Mouse (Mus musculus) 3134 (cell line): ENCODE measurements around the gene Evx1.

ENCODE experiments used
- DNase-seq: peaks from one replicate; pipeline ENCODE4 v3.0.0-alpha.2; 2011; ENCODE audit warnings: low spot score; ENCODE audit not compliant: insufficient read length; ENCODE audit errors: extremely low read depth

Evx1 gene

GRCm38 (mm10) chr6:52313391-52314303 lies at the start of gene Evx1:
Evx1 (plus strand) TSS chr6:52313498.
- DNase-seq = no peak

DNA sequence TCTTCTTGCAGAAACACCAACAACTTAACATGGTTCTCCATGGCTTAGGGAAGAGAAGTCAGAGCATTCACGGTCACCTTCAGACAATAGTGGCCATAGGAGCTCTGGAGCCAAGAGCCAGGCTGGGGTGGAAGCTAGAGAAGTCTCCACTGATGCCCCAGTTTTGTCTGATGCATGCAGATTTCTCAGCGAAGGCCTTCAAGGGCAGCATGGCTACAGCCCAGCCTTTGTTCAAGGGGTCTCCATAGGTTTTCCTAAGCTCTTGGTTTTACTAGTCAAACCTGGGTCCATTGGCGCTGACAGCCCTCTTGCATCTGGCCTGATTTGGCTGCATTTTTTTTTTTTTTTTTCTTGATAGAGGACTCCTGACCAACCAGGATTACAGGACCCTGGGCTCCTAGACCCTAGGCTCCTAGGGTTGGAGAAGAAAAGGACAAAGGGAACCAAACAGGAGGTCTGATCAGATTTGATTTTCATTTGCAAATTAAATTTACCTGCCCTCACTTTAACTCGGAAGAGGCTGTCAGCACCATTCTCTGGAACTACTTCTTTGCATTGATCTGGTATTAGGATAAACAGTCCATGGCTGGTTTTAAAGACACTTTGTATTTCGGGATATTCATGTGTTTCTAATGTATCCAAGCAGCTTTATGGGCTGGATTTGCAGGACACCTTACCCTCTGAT lies 49.0 kb upstream of the Evx1 start:
- DNase-seq = no peak

DNA sequence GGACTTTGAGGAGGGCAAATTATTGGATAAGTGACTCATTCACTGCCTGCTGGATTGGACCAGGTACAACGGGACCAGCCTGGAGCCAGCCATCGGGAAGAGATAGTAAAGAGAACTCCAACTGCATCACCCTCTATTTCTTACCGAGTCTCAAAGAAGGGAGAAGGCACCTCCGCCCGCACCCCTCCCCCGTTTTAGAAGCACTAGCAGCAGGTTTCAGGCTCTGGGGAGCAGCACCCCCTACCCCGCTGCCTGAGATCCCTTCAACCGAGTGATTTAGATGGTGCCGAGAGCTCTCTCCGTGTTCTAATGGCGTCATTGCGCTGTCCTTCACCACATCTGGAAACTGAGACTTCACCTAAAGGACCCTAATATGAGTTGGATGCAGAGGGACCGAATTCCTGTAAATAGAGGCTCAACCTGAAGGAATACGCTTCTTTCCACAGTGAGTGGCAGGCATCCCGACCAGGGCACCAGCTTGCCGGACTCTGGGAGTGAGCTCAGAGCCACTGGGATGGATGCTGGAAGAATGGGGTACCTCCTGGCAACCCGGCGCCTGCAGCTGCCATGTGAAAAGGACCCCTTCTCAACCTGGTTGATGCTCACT lies 47.9 kb upstream of the Evx1 start:
- DNase-seq = no peak

- DNase-seq = no peak
These were observed 47.2 kb upstream of the Evx1 start for GRCm38 (mm10) chr6:52265913-52266665.

DNA sequence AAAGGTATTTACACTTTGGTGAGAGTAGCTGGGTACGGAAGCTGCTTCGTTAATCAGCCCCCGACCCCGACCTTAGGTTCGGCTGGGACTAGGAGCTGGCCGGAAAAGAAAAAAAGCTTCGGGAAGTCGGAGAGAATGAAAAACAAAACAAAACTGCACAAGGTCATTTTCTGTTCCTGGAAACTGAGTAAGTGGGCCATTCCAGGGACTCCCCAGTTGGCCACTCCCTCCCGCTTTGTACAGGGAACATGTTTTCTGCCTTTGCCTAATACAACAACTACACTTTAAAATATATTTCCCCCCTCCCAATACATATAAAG lies 46.7 kb upstream of the Evx1 start:
- DNase-seq = no peak

DNA sequence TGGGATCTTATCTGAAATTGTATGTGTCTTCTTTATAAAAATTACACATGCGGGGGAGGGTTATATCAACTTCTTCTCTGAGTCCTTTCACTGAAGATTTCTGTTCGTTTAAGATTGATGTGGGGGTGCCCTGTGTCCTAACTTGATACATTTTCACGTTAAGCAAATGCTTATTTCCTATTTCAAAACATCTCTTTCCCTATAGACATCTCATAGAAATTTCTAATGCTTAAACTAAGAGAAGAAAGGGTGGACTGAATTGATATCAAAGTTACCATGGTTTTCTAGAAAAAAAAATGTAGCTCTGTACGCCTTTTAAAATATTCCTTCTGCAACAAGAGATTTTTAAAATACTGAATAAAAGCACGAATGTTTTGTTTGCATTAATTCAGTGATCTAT lies 46.1 kb upstream of the Evx1 start:
- DNase-seq = no peak

DNA sequence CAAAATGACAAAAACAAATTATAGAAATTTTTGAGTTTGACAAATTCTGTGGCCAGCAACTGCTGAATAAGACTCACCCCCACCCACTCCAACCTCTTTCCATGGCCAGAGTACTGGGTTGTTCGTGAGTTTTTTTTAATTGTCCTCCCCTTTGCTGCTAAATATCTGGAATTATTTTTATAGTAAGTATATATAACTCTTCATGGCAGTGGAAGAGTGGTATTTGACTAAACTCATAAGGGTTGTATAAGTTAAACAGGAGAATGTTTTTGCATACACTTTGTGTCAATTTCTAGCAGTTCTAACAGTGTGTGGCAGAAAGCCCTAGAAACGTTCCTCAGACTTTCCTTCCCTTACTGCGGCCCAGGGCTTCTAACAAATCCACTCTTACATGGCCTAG lies 45.6 kb upstream of the Evx1 start:
- DNase-seq = no peak

DNA sequence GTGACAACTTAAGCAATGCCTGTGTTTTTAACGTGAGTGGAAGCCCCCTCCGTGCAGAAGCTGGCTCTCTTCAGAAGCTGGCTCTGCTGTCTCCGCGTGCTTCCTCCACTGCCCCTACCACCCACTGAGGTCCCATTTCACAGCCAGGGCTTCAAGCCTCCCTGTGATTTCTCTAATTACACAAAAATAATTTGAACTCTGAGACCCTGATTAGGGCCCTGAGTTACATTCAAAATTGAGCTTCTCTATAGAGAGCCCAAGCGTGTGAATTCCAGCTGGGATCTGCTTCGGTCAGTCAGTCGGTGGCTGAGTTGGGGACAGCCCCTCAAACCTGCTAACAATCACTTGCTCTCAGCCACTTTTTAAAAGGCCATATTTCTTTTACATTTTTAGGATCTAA lies 45.0 kb upstream of the Evx1 start:
- DNase-seq = no peak

GRCm38 (mm10) chr6:52268756-52269155 lies 44.5 kb upstream of the Evx1 start:
- no peak for DNase-seq

DNA sequence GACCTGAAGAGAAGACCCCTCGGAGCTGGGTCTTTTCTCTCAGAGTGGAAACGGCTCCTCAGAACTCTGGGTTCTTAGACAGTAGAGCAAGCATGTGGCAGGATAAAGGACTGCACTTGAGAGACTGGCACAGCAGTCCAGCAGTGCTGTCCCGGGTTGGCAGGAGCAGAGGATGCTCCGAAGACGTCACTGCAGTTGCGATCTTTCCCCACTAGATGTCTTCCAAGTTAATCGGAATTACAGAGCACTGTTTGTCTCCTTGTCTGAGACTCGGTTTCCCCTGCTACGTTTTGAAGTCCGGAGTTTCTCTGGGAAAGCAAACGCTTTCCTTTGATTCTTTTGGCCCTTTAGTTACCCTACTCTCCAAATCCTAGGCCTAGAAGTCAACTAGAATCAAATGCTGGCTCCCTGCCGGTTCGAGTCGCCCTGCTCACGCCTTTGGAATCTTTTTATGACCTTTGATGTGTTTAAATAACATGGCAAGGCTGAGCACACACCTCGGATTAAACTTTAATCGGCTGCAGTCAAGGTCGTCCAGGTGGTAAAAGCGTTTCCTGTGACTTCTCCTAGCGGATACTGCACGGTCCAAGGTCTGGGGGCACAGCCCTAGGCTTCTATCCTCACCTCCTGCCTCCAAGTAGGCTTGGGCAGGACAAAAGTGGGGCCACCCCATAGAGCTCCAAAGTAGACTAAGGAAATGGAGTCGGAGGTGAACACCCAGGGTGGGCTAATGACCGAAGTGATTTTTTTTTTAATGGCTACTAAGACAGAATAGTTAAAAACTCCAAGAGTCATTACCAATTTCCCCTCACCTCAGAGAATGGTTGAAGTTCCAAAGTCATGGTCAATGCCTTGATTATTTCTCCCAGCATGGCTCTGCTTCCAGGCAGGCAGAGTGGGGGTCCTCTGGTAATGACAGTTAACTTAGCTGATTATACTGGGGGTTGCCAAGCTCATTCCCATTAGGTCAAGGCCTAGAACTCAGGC lies 42.5 kb upstream of the Evx1 start:
- DNase-seq = no peak

DNA sequence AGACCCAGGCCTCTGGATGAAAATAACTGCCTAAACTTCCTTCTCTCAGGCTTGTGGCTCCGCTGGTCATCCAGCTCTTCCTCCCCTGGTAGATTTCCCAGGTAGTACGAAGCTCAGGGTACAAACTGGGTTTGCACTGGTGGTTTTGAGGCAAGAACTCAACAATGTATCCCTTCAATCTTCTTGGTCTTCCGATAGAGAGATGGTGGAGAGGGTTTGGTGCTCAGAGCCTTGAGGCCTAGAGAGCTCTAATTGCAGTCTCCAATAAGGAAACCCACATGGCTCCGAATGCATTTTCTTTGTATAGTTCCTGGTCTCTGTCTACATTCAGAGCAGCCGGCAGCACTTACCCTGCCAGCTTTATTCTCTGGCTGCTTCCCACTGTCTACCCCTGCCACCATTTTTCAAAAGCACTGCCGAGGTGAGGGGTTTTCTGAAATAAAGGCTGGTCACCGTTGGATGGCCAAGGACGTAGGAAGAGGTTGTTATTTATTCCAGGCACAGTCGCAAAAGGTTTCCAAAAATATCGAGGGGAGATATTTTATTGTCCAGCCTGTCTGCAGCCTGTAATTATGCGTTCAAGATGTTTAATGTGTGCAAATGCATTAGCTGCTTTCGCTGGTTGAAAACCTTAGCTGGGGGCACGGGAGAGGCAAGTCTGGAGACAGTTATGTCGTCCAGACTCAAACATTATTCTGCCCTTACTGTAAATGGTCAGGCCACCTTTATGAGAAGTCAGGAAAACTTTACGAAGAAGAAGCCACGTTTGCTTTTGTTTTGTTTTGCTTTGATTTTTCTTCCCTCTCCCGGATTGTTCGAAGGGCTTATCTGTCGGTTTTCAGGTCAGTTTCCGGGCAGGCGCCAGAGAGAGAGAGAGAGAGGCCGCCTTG lies 40.3 kb upstream of the Evx1 start:
- no peak for DNase-seq

DNA sequence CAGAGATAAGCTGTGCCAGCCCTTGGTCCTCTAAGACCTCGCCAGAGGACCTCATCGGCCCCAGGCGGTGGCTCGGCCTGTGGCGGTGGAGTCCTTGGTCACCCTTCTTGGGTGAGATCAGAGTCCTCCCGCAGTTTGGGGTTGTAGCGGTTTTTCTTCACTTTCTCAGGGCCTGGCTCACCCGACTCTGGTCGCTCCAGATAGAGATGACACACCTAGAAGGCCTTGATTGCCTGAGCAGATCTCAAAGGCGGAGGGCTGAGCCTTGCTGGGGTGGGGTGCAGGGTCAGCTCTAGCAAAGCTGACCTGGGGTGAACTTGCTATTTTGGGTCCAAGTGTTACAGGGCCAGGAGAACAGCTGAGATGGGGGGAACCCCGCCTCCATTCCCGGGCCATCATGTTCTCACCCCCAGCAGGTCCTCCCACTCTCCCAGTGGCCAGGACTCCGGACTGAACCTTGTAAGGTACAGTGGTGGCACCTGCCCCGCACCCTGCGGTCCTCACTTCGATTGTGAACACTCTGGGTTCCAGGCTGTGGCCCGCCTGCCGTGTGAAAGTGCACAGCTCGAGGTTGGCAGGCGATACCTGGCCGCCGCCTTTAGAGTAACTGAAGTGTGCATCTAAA lies 39.5 kb upstream of the Evx1 start:
- no peak for DNase-seq

DNA sequence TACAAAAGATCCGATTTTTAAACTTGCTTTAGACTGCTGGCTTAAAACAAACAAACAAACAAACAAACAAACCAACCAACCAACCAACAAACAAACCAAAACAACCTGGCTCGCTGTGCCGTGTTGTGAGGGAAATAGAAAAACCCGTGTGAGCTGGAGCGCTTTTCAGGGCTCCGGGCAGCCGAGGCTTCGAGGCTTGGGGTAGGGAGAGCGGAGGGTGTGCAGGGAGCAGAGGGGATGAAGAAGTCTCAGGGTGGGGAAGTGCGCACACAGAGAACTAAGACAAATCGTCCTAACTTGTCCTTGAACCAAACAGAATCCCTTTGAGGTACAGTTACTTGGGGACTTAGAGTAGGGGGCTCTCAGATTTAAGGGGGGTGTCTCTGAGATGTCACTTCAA lies 38.7 kb upstream of the Evx1 start:
- DNase-seq = no peak

DNA sequence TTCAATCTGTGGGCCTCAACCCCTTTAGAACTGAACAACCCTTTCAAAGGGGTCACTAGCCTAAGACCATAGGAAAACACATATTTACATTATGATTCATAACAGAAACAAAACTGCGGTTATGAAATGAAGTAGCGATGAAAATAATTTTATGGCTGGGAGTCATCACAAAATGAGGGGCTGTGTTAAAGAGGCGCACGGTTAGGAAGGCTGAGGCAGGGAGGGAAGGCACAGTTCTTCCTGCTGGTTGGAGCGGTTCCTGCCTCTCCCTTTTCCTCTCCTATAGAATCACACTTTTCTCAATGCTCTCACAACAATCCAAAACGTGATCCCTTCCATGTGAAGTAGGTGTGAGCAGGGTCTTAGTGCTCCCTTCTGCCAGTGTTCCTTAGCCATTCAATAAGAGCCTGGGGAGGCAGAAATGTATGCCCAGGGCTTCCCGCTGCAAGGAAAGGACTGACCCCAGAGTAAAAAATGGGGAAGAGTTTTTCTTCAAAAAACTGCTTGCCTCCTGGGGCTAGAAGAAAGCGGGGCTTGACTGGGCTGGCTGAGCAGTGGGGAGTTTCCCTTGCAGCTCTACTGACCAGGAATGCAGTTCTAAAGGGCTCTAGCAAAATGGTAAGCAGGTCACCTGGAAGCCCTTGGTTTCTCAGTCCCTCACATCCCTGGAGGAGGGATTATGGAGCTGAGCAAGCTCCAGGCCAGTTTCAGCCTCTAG lies 37.6 kb upstream of the Evx1 start:
- DNase-seq = no peak

GRCm38 (mm10) chr6:52276382-52276781 lies 36.9 kb upstream of the Evx1 start:
- no peak for DNase-seq

DNA sequence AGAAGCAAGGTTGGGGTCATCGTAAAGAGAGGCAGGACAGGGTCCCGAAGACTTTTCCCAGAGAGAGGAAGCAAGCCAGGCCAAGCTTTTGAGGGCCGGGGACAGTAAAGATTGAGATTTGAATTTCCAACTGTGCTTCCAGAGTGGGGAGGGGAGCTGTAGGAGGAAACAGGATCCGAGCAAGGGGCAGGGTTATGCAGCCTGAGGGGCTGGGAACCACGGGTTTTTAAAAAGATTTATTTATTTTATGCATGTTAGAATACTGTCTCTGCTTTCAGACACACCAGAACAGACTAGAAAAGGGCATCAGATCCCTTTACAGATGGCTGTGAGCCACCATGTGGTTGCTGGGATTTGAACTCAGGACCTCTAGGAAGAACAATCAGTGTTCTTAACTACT lies 36.4 kb upstream of the Evx1 start:
- DNase-seq = no peak

GRCm38 (mm10) chr6:52281084-52281483 lies 32.2 kb upstream of the Evx1 start:
- DNase-seq = no peak

GRCm38 (mm10) chr6:52283896-52284295 lies 29.4 kb upstream of the Evx1 start:
- DNase-seq = no peak
